Mouse (Mus musculus) heart, postnatal 0 days (tissue): ENCODE results near the gene Strbp. TPM values are rescaled to one million over a fixed set of nuclear protein-coding genes. Genes with fewer than 3 reads are reported as not detected.

Experiments
- ATAC-seq: fragments of 200-750 bp; cut with Nextera tagmentation; 2 replicates; pipeline ENCODE4 v1.8.0; 2017; ENCODE audit warnings: low read depth, moderate number of reproducible peaks, moderate library complexity; ENCODE audit not compliant: insufficient read depth
- DNase-seq: peaks from one replicate; pipeline ENCODE4 v3.0.0-alpha.2; 2016; ENCODE audit warnings: low spot score
- H3K27ac ChIP-seq: fragments of 300-500 bp; sonication (generic); 2 replicates; pipeline ENCODE4 v1.5.1; 2014; ENCODE audit warnings: low read depth, mild to moderate bottlenecking
- H3K27me3 ChIP-seq: fragments of 300-500 bp; sonication (generic); 2 replicates; pipeline ENCODE4 v1.6.1; 2014; ENCODE audit warnings: low read length, mixed read lengths; ENCODE audit not compliant: control insufficient read depth, insufficient read depth
- H3K36me3 ChIP-seq: fragments of 300-500 bp; sonication (generic); replicated peaks from 2 replicates; pipeline ENCODE4 v1.6.1; 2014; ENCODE audit warnings: low read length, mixed read lengths; ENCODE audit not compliant: control insufficient read depth, insufficient read depth
- H3K4me1 ChIP-seq: fragments of 300-500 bp; sonication (generic); 2 replicates; pipeline ENCODE4 v1.6.1; 2014; ENCODE audit warnings: antibody characterized with exemption; ENCODE audit not compliant: control insufficient read depth, insufficient read depth
- H3K4me2 ChIP-seq: fragments of 300-500 bp; sonication (generic); 2 replicates; pipeline ENCODE4 v1.6.1; 2014; ENCODE audit warnings: low read depth, mild to moderate bottlenecking, low read length, moderate library complexity
- H3K4me3 ChIP-seq: fragments of 300-500 bp; sonication (generic); 2 replicates; pipeline ENCODE4 v1.5.1; 2014; ENCODE audit warnings: low read depth, low read length
- H3K9ac ChIP-seq: fragments of 300-500 bp; sonication (generic); replicated peaks from 2 replicates; pipeline ENCODE4 v1.6.1; 2014; ENCODE audit warnings: low read depth, low read length, mixed read lengths
- H3K9me3 ChIP-seq: fragments of 300-500 bp; sonication (generic); replicated peaks from 2 replicates; pipeline ENCODE4 v1.6.1; 2016; ENCODE audit warnings: low read length; ENCODE audit not compliant: control insufficient read depth
- CTCF ChIP-seq: IDR thresholded peaks from 2 replicates; pipeline ENCODE4 v1.5.1; 2016; ENCODE audit warnings: antibody characterized with exemption, control low read depth, low read depth
- EP300 ChIP-seq: IDR thresholded peaks from 2 replicates; pipeline ENCODE4 v1.6.1; 2016; ENCODE audit warnings: antibody characterized with exemption, low read depth
- WGBS: fragments of 180-500 bp; shearing (Covaris S2); extraction: QIAGEN DNeasy Blood & Tissue Kit; methylation state at CpG from one replicate; pipeline ENCODE4 v1.1.7; 2014; 5-methylcytosine and 5-hydroxymethylcytosine counted together
- polyA plus RNA-seq: library from polyadenylated mRNA; unstranded; fragments of >200 nt; fragmentation: Nextera tagmentation; extraction: Ambion mirVana; gene quantifications from 2 replicates; pipeline ENCODE4 v1.2.1, GENCODE M21; 2015
- total RNA-seq: library from RNA; depleted of rRNA; stranded (reverse); fragments of >200 nt; gene quantifications from 2 replicates; pipeline ENCODE4 v1.2.3, GENCODE M21; 2014; ENCODE audit warnings: low replicate concordance

Gene Strbp
- total and polyA plus RNA-seq, 2 experiments from 2014 or later: 6.7 to 11.5 TPM

DNA sequence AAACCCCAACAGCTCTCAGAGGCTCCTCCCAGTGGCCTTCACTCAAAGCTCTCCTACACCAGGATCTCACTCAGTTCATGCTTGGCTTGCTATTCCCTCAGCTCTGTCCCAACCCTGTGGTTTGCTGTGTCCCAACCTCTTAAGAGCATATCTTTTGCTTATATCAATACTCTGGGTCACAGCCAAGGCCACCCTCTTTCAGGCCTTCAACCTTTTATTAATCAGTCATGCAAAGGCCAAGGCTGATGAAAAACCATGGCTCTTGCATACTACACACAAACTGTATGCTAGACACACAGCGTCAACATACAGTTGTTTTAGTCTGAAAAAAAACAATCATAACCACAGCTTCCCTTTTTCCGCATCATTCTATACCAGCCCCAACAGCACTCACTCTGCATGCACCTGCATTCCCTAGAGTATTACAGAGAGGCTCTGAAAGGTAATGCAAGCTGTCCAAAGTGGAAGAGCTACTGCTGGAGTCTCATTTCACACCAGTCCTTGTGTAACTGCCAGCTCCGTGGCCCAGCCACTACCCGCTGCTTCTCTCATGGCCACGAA lies 27.7 kb upstream of the Strbp start:
- Histone ChIP-seq H3K4me3 (no peak overlapping the region), H3K27ac (no peak overlapping the region), H3K27me3 (no peaks in the 10 kb centered on the region), H3K36me3 (no peaks in the 10 kb centered on the region), H3K9me3 (no peaks in the 10 kb centered on the region), H3K9ac (no peak overlapping the region), H3K4me2 (no peak overlapping the region), H3K4me1 (peaks cover 4% of the 10 kb centered on the region; the same call in 1 of the 2 replicates)
- no peak for DNase-seq
- no peak for TF ChIP-seq CTCF
- TF ChIP-seq EP300: no peak
- ATAC-seq: no peak
- WGBS: 81% methylated on average over 5 of the region's 5 CpGs

DNA sequence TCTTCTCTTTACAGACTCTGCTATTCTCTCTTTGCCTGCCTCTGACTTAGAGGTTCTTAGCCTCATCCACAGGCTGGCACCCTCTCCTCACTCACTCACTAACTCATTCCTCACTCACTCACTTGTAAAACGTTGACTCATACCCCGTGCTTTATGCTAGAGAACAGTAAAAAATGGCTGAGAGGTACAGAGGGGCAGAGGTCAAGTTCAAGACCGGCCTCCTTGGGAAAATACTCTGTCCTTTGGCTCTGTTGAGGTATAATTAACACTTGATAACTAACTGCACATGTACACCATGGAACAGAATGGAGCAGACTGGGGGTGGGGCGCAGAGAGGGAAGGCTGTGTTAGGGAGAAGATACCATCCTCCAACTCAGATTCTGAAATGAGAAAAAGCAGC lies 20.6 kb upstream of the Strbp start:
- no peak overlapping the region for H3K4me2 ChIP-seq
- ATAC-seq: no peak
- no peaks in the 10 kb centered on the region for H3K27me3 ChIP-seq
- no peaks in the 10 kb centered on the region for H3K36me3 ChIP-seq
- H3K9me3 ChIP-seq: no peaks in the 10 kb centered on the region
- H3K4me3 ChIP-seq: no peak overlapping the region
- TF ChIP-seq CTCF (no peak), EP300 (no peak)
- no peaks in the 10 kb centered on the region for H3K4me1 ChIP-seq
- no peak overlapping the region for H3K27ac ChIP-seq
- H3K9ac ChIP-seq: no peak overlapping the region
- 81% methylated on average over 4 of the region's 4 CpGs for whole genome bisulfite sequencing
- no peak for DNase-seq

DNA sequence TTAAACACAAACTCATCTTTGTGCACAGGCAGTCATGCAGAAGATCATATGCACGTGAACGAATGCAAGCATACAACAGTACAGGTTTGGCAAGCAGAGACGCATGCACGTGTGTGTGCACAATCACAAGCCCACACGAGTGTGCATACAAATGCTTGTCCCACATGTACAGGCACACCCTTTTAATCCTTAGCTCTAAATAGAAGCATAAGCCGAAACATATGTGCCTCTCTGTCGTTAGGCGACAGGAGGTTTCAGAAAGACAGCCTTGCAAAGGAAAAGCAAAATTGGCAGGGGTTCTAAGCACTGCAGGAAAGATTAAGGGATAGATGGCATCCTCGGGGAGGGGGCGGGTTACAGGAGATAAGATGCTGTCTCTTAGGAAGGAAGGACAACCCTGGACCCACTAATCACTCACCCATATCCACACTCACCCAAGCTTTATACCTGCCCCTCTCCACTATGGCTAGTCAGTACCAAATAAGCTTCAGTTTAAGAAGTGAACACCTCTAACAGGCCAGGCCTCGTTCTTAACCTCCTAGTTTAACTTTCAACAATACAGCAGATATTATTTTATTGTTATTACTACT lies 19.9 kb upstream of the Strbp start:
- no peak for TF ChIP-seq CTCF
- TF ChIP-seq EP300: no peak
- DNase-seq (no peak), ATAC-seq (no peak)
- H3K4me2 ChIP-seq: no peak overlapping the region
- H3K27ac ChIP-seq: no peak overlapping the region
- H3K36me3 ChIP-seq: no peaks in the 10 kb centered on the region
- no peak overlapping the region for H3K4me3 ChIP-seq
- H3K9ac ChIP-seq: no peak overlapping the region
- no peaks in the 10 kb centered on the region for H3K4me1 ChIP-seq
- H3K27me3 ChIP-seq: no peaks in the 10 kb centered on the region
- 69% methylated on average over 11 of the region's 11 CpGs for WGBS
- no peaks in the 10 kb centered on the region for H3K9me3 ChIP-seq

DNA sequence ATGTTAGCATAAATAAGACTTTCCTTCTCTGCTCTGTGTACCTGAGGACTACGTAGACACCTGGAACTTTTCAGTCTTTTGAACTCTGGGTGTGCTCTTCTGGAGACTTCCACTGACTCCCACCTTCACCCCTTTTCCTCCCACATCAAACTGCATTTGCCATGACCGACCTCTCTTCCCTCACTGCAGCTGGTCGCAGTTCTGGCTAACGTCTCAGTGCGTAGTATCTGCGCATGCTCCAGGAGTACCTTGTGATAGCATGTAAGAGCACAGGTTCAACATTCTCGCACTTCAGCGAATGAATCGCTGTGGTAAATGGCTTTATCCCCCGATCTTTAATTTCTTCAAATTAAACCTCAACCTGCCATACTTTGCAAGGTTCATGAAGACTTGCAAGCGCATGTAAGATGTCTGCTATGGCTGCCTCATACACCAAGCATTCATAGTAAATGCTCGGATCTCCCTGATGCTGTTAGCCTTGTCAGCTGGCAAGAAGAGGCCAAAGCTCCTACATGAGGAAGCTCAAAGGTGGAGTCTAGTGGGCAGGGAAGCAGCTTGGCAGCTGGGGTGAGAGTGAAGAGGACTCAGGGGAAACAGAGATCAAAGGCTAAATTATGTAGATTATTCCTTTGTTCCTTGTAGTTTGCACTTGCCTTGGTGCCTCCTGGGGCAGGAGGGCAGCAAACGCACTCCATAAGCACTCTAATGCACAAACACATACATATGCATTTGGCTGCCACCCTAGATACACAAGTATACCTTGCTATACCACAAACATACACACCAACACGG lies 19.2 kb upstream of the Strbp start:
- no peak for ATAC-seq

DNA sequence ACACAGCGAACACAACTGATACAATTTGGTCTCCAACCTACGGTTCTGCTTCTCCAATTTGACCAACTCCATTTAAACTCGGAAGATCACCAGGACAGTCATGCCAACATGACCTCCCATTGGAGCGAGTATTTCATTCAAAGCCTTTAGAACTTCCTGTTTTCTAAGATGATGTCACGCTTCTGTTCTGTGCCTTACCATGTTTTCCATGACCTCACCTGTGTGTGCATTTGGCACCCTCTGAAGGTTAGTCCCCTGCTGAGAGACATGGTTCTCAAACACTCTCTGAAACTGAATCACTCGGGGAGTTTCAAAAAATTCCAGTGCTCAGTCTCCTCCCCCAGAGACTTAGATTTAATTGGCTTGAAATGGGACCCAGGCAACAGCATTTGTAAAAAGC lies 12.6 kb upstream of the Strbp start:
- H3K27me3 ChIP-seq: no peaks in the 10 kb centered on the region
- H3K4me3 ChIP-seq: no peak overlapping the region
- no peaks in the 10 kb centered on the region for H3K36me3 ChIP-seq
- no peak for ATAC-seq
- no peaks in the 10 kb centered on the region for H3K4me1 ChIP-seq
- no peaks in the 10 kb centered on the region for H3K9me3 ChIP-seq
- no peak overlapping the region for H3K9ac ChIP-seq
- WGBS: 71% methylated on average over 6 of the region's 6 CpGs
- no peak overlapping the region for H3K27ac ChIP-seq
- TF ChIP-seq CTCF: no peak
- no peak overlapping the region for H3K4me2 ChIP-seq
- no peak for DNase-seq

More for the DNA sequence above, 19.2 kb upstream of the Strbp start:
- TF ChIP-seq EP300 (no peak), CTCF (no peak)
- Histone ChIP-seq H3K4me3 (no peak overlapping the region), H3K27me3 (no peaks in the 10 kb centered on the region), H3K27ac (no peak overlapping the region), H3K4me2 (no peak overlapping the region), H3K36me3 (no peaks in the 10 kb centered on the region), H3K4me1 (no peaks in the 10 kb centered on the region), H3K9ac (no peak overlapping the region), H3K9me3 (no peaks in the 10 kb centered on the region)
- DNase-seq: no peak
- WGBS: 75% methylated on average over 14 of the region's 14 CpGs
